Mouse (Mus musculus): Measurements from ENCODE around the gene Kcnc3. TPM values are rescaled to one million over a fixed set of nuclear protein-coding genes. Genes with fewer than 3 reads are reported as not detected.

Kcnc3 gene
- total RNA-seq (2023): 24.2 to 30.1 TPM (median 26.7 TPM) in 4 replicates

DNA sequence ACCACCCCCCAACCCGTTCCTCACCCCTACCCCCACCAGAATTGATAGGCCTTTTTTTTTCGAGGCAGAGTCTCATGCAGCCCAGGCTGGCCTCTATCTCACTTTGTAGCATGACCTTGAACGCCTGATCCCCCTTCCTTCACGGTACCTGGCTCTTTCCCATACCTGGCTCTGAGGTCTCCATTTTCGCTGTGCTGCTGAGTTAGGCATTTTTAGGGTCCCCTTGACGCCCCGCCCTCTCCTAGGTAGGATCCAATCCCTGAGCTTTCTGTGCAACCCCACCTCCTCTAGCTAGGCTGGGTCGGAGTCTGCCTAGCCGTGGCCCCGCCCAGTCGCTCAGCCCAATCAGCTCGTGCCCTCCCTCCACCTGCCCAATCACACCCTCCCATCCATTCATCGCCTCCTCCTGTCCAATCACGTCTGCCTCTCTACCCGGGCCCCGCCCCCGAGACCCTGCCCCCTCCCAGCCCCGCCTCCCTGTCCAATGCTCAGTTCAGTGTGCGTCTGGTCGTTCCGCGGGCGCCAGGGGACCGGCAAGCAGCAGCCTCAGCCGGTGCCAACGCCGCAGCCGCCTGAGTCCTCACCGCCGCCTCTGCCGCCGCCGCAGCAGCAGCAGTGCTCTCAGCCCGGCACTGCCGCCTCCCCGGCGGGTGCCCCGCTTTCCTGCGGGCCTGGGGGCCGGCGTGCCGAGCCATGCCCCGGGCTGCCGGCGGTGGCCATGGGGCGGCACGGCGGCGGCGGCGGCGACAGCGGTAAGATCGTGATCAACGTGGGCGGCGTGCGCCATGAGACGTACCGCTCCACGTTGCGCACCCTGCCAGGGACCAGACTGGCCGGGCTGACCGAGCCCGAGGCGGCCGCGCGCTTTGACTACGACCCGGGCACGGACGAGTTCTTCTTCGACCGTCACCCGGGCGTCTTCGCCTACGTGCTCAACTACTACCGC is at the start of gene Kcnc3:
TSS of gene Kcnc3 (plus strand) at position 263 of the 946 bp plus-strand sequence.

GRCm38 (mm10) chr7:44548497-44549087 is 41.9 kb upstream of the Kcnc3 start, which contains the start of gene Pold1:
Pold1 (minus strand) TSS chr7:44548849.

GRCm38 (mm10) chr7:44553826-44554225 is 36.6 kb upstream of the Kcnc3 start, which contains the start of gene Nr1h2:
Nr1h2 (minus strand) TSS chr7:44553951.

GRCm38 (mm10) chr7:44572213-44572701 is 18.2 kb upstream of the Kcnc3 start, which contains the start of gene Napsa:
Napsa (plus strand) TSS chr7:44572380.

Other genes with a start within 250 kb of the Kcnc3 start
- gene Syt3, start 206.6 kb upstream of the Kcnc3 start, total RNA-seq (2023): not detected in 4 replicates
- gene 1700008O03Rik, start 204.8 kb upstream of the Kcnc3 start, total RNA-seq (2023): not detected in 4 replicates
- not detected in 4 replicates for gene Lrrc4b, start 161.6 kb upstream of the Kcnc3 start, total RNA-seq (2023)
- gene Aspdh, start 125.3 kb upstream of the Kcnc3 start, total RNA-seq (2023): not detected in 4 replicates
- 52.2 to 62.7 TPM (median 54.5 TPM) in 4 replicates for gene Josd2, start 122.7 kb upstream of the Kcnc3 start, total RNA-seq (2023)
- 68.3 to 80.4 TPM (median 71.3 TPM) in 4 replicates for gene Emc10, start 94.1 kb upstream of the Kcnc3 start, total RNA-seq (2023)
- 10.1 to 16.1 TPM (median 11.9 TPM) in 4 replicates for gene Fam71e1, start 94.1 kb upstream of the Kcnc3 start, total RNA-seq (2023)
- 14.6 to 19.3 TPM (median 15.8 TPM) in 4 replicates for gene Mybpc2, start 66.0 kb upstream of the Kcnc3 start, total RNA-seq (2023)
- gene Spib, start 58.6 kb upstream of the Kcnc3 start, total RNA-seq (2023): 425 to 467 TPM (median 446 TPM) in 4 replicates
- 148 to 155 TPM (median 150 TPM) in 4 replicates for gene Pold1, start 41.8 kb upstream of the Kcnc3 start, total RNA-seq (2023)
- 391 to 409 TPM (median 403 TPM) in 4 replicates for gene Nr1h2, start 36.7 kb upstream of the Kcnc3 start, total RNA-seq (2023)
- 536 to 582 TPM (median 560 TPM) in 4 replicates for gene Napsa, start 18.3 kb upstream of the Kcnc3 start, total RNA-seq (2023)
- gene Myh14, start 80.2 kb downstream of the Kcnc3 start, total RNA-seq (2023): 0.27 TPM in 1 of 4 replicates, not detected in the others
- not detected in 4 replicates for gene Izumo2, start 118.1 kb downstream of the Kcnc3 start, total RNA-seq (2023)
- 71.8 to 83.5 TPM (median 82.3 TPM) in 4 replicates for gene Vrk3, start 157.7 kb downstream of the Kcnc3 start, total RNA-seq (2023)
- 2.4 to 3.5 TPM (median 2.5 TPM) in 4 replicates for gene Zfp473, start 160.4 kb downstream of the Kcnc3 start, total RNA-seq (2023)
- gene Nup62, start 225.4 kb downstream of the Kcnc3 start, total RNA-seq (2023): 38.1 to 43.6 TPM (median 42.2 TPM) in 4 replicates
- 107 to 141 TPM (median 132 TPM) in 4 replicates for gene Il4i1, start 225.7 kb downstream of the Kcnc3 start, total RNA-seq (2023)
- 4.4 to 5.2 TPM (median 4.4 TPM) in 4 replicates for gene Atf5, start 226.0 kb downstream of the Kcnc3 start, total RNA-seq (2023)